Mouse (Mus musculus) MEL (cell line): ENCODE data around the gene Sarnp.

Source experiments
- CTCF ChIP-seq, 3 experiments: IDR thresholded peaks in 2 of 3; conservative IDR thresholded peaks in 1 of 3; 2 replicates each; pipeline ENCODE4 v1.5.1; 2011 to 2012; ENCODE audit warnings: low read length in 3 of 3, low read depth in 2 of 3, mild to moderate bottlenecking in 2 of 3, improper control_type of control experiment in 1 of 3, inconsistent platforms in 1 of 3, mixed read lengths in 1 of 3, moderate library complexity in 1 of 3; ENCODE audit not compliant: control insufficient read depth in 1 of 3, insufficient read depth in 1 of 3, poor library complexity in 1 of 3, severe bottlenecking in 1 of 3
- MAZ ChIP-seq: IDR thresholded peaks from 2 replicates; pipeline ENCODE4 v1.6.1; 2012; ENCODE audit warnings: low read depth, mild to moderate bottlenecking, inconsistent platforms, low read length, improper control_type of control experiment
- USF2 ChIP-seq, 2 experiments: IDR thresholded peaks; 2 replicates each; pipeline ENCODE4 v1.6.1; 2011 to 2012; ENCODE audit warnings: improper control_type of control experiment in 2 of 2, low read length in 2 of 2, borderline replicate concordance in 1 of 2, inconsistent platforms in 1 of 2, low read depth in 1 of 2, mild to moderate bottlenecking in 1 of 2; ENCODE audit not compliant: insufficient read depth in 1 of 2

DNA sequence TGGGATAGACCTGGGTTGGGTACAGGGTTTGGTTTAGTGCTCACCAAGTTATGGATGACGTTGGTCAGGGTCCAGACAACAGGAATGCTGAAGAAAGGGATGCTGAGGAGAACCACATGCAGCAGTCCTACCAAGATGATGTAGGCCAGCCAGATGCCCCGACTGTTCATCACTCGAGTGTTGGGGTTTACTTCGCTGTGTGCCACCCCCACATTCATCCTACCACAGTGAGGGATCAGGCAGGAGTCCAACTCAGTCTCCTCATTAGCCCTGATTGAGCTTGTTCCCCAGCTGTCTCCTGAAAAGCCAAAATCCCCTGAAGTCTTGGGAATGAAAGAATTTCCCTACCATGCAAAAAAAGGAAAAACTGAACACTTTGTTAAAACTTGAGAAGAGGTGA is 3.1 kb downstream of the Sarnp start:
- TF ChIP-seq CTCF (IDR thresholded peaks at IDR 0.05 in 2 of 3, conservative IDR thresholded peaks at IDR 0.05 in 1 of 3; ENCODE audit: control insufficient read depth in 1 of 3, insufficient read depth in 1 of 3, low read depth in 2 of 3, low read length in 3 of 3, poor library complexity in 1 of 3, severe bottlenecking in 1 of 3) (no peak), MAZ (no peak), USF2 (IDR thresholded peaks at IDR 0.05; ENCODE audit: borderline replicate concordance in 1 of 2, insufficient read depth in 1 of 2, low read depth in 1 of 2, low read length in 2 of 2) (no peak)
